Mouse (Mus musculus) stomach, postnatal 0 days (tissue): Measurements from ENCODE around the gene Clasp2.

Experiments used
- CTCF ChIP-seq: IDR thresholded peaks from 2 replicates; pipeline ENCODE4 v1.5.1; 2016; ENCODE audit warnings: antibody characterized with exemption, low read depth, mild to moderate bottlenecking, moderate library complexity
- EP300 ChIP-seq: optimal IDR thresholded peaks from 2 replicates; pipeline ENCODE3; 2016; ENCODE audit warnings: antibody characterized with exemption

DNA sequence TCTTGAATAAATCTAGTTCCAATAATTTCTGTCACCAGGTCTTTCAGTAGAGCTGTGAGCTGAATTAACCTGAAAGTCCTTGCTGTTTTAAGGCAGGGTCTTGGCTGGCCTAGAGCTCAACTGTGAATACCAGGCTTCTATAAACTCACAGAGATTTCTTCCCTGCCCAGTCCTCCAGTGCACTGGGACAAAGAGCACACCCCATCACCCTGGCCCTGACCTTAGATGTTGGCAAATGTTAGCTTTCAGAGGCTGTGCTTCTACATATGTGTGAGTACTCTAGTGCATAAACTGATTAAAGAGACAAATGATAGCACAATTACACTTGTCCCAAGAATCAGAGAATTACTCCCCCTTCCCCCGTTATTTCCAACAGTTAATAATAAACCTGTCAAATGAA is 188.4 kb downstream of the Clasp2 start:
- TF ChIP-seq CTCF: no peak
- no peak for TF ChIP-seq EP300
